Mouse (Mus musculus): Measurements from ENCODE around the gene Syt1. TPM values are rescaled to one million over a fixed set of nuclear protein-coding genes. Genes with fewer than 3 reads are reported as not detected.

The Syt1 gene
- polyA plus RNA-seq, 1 experiment from 2014 or later: 1.0 TPM

DNA sequence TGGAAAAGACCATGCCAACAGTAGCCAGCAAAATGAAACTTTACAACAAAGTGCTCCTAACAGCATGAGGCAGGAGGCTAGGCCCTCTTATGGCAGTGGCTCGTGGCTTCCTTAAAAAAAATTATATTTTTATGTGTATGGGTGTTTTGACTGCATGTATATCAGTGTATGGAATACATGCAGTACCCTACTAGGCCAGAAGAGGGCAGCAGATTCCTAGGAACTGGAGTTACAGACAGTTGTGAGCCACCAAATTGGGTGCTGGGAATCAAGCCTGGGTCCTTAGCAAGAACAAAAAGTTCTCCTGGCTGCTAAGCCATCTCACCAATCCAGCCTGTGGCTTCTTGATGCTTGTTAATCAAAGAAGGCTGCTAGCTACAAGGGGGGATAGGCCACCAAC, 413.4 kb downstream of the Syt1 start:
- H3K27me3 ChIP-seq (ENCODE audit: control insufficient read depth, insufficient read depth, low read length): no peaks in the 10 kb centered on the region
- H3K4me1 ChIP-seq (ENCODE audit: control insufficient read depth, insufficient read depth, low read length): 0 out of 2 replicates have a peak, but pooled peaks cover 4% of the 10 kb centered on the region
- WGBS: 79% methylated on average over 1 of the region's 1 CpGs
- no peak overlapping the region for H3K4me2 ChIP-seq (replicated peaks; ENCODE audit: low read depth, low read length)
- ATAC-seq (ENCODE audit: low FRiP score, low TSS enrichment): no peak
- H3K27ac ChIP-seq (ENCODE audit: low read depth, low read length): no peak overlapping the region
- no peak overlapping the region for H3K4me3 ChIP-seq (ENCODE audit: low read length)
- H3K36me3 ChIP-seq (ENCODE audit: control insufficient read depth, insufficient read depth, low read length): no peaks in the 10 kb centered on the region
- H3K9me3 ChIP-seq (ENCODE audit: control insufficient read depth, low read length): peaks cover 10% of the 10 kb centered on the region
- no peak overlapping the region for H3K9ac ChIP-seq (ENCODE audit: low read depth, low read length)

DNA sequence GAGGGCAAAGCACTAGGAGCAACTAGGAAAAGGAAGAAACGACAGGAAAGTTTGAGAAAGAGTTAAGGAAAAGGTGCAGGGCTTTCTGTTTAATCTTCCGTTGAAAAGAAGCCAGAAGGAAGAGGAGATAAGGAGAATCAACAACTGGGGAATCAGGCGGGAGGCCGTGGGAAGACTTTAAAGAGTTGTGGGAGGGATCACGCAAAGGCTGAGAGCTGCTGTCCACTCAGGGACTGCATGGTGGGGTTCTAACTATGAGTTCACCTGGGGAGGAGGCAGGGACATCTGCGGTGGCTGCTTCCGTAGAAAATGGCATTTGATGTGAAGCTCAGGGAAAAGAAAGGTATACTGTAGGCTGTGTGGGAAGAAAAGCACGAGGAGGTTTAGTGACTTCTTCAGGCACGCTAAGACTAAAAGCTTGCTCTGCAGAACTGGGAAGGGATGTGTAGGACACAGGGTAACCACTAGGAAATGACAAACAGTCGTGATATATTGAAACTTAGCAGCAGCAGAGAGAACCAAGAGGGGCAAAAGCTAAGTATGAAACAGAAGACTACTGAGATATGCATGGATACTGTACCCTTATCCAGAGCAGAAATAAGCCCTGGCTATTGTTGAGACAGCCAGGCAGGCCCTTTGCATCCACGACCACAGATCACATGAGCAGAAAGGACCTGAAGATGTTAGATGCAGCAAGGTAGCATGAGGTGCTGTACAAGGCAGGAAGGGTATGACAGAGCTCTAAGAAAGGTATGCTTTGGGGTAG, 414.4 kb downstream of the Syt1 start:
- Histone ChIP-seq H3K4me3 (ENCODE audit: low read length) (no peak overlapping the region), H3K4me1 (ENCODE audit: control insufficient read depth, insufficient read depth, low read length) (0 out of 2 replicates have a peak, but pooled peaks cover 4% of the 10 kb centered on the region), H3K9me3 (ENCODE audit: control insufficient read depth, low read length) (peaks cover 10% of the 10 kb centered on the region), H3K27me3 (ENCODE audit: control insufficient read depth, insufficient read depth, low read length) (no peaks in the 10 kb centered on the region), H3K9ac (ENCODE audit: low read depth, low read length) (no peak overlapping the region), H3K27ac (ENCODE audit: low read depth, low read length) (no peak overlapping the region), H3K4me2 (replicated peaks; ENCODE audit: low read depth, low read length) (no peak overlapping the region), H3K36me3 (ENCODE audit: control insufficient read depth, insufficient read depth, low read length) (no peaks in the 10 kb centered on the region)
- ATAC-seq (ENCODE audit: low FRiP score, low TSS enrichment): no peak
- WGBS: 60% methylated on average over 11 of the region's 11 CpGs

DNA sequence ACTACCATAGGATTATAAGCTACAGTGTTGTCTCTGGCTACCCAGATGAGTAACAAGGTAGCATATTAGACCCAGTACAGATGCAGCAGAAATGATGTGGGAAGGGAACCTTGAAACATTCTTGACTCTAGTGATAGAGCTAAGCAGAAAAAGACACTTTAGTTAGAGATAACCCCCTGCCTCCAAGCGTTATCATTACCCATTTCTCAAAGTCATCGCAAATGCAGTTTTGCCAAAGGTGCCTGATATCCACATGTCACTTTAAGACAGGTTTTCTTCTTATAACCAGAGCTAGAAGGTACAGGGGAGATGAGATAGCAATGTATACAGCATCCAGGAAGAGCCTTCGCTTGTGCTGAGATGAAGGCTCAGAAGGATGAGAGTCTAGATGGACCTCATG, 421.4 kb downstream of the Syt1 start:
- 92% methylated on average over 3 of the region's 3 CpGs for WGBS
- H3K4me3 ChIP-seq (ENCODE audit: low read length): no peak overlapping the region
- H3K4me2 ChIP-seq (replicated peaks; ENCODE audit: low read depth, low read length): no peak overlapping the region
- no peak overlapping the region for H3K9ac ChIP-seq (ENCODE audit: low read depth, low read length)
- H3K4me1 ChIP-seq (ENCODE audit: control insufficient read depth, insufficient read depth, low read length): no peaks in the 10 kb centered on the region
- H3K36me3 ChIP-seq (ENCODE audit: control insufficient read depth, insufficient read depth, low read length): no peaks in the 10 kb centered on the region
- no peak overlapping the region for H3K27ac ChIP-seq (ENCODE audit: low read depth, low read length)
- H3K9me3 ChIP-seq (ENCODE audit: control insufficient read depth, low read length): no peaks in the 10 kb centered on the region
- ATAC-seq (ENCODE audit: low FRiP score, low TSS enrichment): no peak
- no peaks in the 10 kb centered on the region for H3K27me3 ChIP-seq (ENCODE audit: control insufficient read depth, insufficient read depth, low read length)

DNA sequence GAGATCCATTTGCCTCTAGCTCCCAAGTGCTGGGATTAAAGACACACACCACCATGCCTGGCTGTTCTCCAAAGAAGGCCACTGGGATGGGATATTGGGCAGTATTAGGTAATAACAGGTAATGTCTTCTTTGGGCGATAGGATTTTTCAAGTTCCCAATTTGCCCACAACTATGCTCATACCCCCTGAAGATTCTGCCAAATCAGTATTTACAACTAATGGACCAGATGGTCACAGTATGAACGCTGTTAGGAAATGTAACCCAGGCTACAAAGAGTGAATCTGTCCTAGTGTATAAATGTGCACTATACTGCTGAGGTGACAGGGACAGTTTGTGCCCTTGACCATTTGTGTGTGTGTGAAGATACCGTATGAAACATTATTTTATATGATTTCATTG, 421.9 kb downstream of the Syt1 start:
- Histone ChIP-seq H3K4me3 (ENCODE audit: low read length) (no peak overlapping the region), H3K9me3 (ENCODE audit: control insufficient read depth, low read length) (no peaks in the 10 kb centered on the region), H3K27ac (ENCODE audit: low read depth, low read length) (no peak overlapping the region), H3K36me3 (ENCODE audit: control insufficient read depth, insufficient read depth, low read length) (no peaks in the 10 kb centered on the region), H3K27me3 (ENCODE audit: control insufficient read depth, insufficient read depth, low read length) (no peaks in the 10 kb centered on the region), H3K9ac (ENCODE audit: low read depth, low read length) (no peak overlapping the region), H3K4me1 (ENCODE audit: control insufficient read depth, insufficient read depth, low read length) (no peaks in the 10 kb centered on the region), H3K4me2 (replicated peaks; ENCODE audit: low read depth, low read length) (no peak overlapping the region)
- 94% methylated on average over 3 of the region's 3 CpGs for WGBS
- ATAC-seq (ENCODE audit: low FRiP score, low TSS enrichment): no peak

DNA sequence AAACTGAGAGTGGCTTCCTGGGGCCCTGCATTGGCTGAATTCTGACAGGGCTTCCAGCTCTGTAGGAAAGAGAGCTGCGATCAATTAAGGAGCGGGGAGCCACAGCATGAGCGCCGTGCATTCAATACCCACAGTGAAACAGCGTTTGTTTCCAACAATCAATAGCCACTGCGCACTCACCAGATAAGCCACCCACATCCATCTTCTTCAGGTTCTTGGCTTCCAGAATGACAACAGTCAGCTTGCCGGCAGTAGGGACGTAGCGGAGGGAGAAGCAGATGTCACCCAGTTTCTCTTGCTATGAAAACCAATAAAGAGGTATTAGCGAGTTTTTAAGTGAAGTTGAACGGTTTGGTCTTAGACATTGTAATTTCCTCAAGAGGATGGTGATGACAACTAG, 427.1 kb downstream of the Syt1 start:
- Histone ChIP-seq H3K9me3 (ENCODE audit: control insufficient read depth, low read length) (no peaks in the 10 kb centered on the region), H3K9ac (ENCODE audit: low read depth, low read length) (no peak overlapping the region), H3K27ac (ENCODE audit: low read depth, low read length) (no peak overlapping the region), H3K4me3 (ENCODE audit: low read length) (no peak overlapping the region), H3K27me3 (ENCODE audit: control insufficient read depth, insufficient read depth, low read length) (no peaks in the 10 kb centered on the region), H3K4me2 (replicated peaks; ENCODE audit: low read depth, low read length) (no peak overlapping the region), H3K4me1 (ENCODE audit: control insufficient read depth, insufficient read depth, low read length) (no peaks in the 10 kb centered on the region), H3K36me3 (ENCODE audit: control insufficient read depth, insufficient read depth, low read length) (no peaks in the 10 kb centered on the region)
- WGBS: 81% methylated on average over 11 of the region's 11 CpGs
- no peak for ATAC-seq (ENCODE audit: low FRiP score, low TSS enrichment)

DNA sequence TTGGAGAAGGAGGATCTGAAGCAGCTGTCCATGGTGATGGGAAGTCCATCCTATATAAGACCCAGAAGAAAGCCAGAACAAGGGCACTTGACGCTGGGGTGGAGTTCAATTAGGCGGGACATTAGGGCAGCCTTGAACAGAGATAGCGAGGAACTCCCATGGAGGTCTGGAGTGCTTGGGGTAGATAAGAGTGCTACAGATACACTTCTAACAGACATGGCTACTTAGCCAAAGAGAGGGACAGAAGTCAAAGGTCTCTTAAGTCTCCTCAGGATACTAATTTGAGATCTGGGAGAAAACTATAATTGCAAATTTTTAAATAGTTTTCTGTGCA, 428.4 kb downstream of the Syt1 start:
- 88% methylated on average over 3 of the region's 3 CpGs for WGBS
- Histone ChIP-seq H3K4me3 (ENCODE audit: low read length) (no peak overlapping the region), H3K9ac (ENCODE audit: low read depth, low read length) (no peak overlapping the region), H3K27ac (ENCODE audit: low read depth, low read length) (no peak overlapping the region), H3K4me1 (ENCODE audit: control insufficient read depth, insufficient read depth, low read length) (no peaks in the 10 kb centered on the region), H3K9me3 (ENCODE audit: control insufficient read depth, low read length) (no peaks in the 10 kb centered on the region), H3K4me2 (replicated peaks; ENCODE audit: low read depth, low read length) (no peak overlapping the region), H3K36me3 (ENCODE audit: control insufficient read depth, insufficient read depth, low read length) (no peaks in the 10 kb centered on the region), H3K27me3 (ENCODE audit: control insufficient read depth, insufficient read depth, low read length) (no peaks in the 10 kb centered on the region)
- ATAC-seq (ENCODE audit: low FRiP score, low TSS enrichment): peak; percentile 46; the same call in 1 of the 2 replicates

DNA sequence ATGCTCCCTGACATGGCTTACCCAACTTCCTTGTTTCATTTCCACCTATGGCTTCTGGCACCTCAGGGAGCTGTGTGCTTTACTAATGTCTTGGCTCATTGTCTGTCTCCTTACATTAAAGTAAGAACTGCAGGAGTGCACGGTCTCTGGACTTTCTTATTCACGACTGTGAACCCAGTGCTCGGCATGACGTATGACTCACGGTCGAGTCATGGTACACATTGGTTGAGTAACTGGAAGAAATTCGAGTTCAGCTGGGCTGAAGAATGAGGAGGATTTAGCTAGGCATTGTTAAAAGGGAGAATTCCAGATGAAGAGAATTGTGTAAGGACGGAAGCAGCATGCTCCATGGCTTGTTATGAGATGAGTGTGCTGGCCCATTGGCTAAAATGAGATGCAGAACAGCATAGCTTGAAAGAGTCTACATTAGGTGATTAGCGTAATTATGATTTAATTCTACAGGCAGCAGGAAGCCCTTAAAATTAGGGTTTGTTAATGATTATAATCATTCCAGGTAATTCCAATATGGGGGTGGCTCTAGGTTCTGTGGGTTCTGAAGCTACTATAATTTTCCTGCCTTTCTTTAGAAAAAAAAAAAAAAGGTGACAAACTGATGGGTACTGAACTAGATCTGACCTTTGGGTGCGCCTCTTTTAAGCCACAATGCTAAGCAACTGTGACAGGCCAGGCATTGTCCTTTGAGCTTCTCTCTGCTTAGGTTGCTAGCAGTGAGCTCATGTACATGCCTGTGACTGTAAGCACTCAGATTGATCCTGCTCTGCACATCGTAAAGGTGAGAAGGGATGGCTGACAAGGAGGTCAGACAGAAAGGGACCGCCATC, 429.0 kb downstream of the Syt1 start:
- no peaks in the 10 kb centered on the region for H3K36me3 ChIP-seq (ENCODE audit: control insufficient read depth, insufficient read depth, low read length)
- H3K9ac ChIP-seq (ENCODE audit: low read depth, low read length): no peak overlapping the region
- no peak overlapping the region for H3K4me2 ChIP-seq (replicated peaks; ENCODE audit: low read depth, low read length)
- 77% methylated on average over 12 of the region's 12 CpGs for WGBS
- no peak overlapping the region for H3K4me3 ChIP-seq (ENCODE audit: low read length)
- no peak overlapping the region for H3K27ac ChIP-seq (ENCODE audit: low read depth, low read length)
- no peaks in the 10 kb centered on the region for H3K9me3 ChIP-seq (ENCODE audit: control insufficient read depth, low read length)
- ATAC-seq (ENCODE audit: low FRiP score, low TSS enrichment): no peak
- no peaks in the 10 kb centered on the region for H3K4me1 ChIP-seq (ENCODE audit: control insufficient read depth, insufficient read depth, low read length)
- H3K27me3 ChIP-seq (ENCODE audit: control insufficient read depth, insufficient read depth, low read length): no peaks in the 10 kb centered on the region

DNA sequence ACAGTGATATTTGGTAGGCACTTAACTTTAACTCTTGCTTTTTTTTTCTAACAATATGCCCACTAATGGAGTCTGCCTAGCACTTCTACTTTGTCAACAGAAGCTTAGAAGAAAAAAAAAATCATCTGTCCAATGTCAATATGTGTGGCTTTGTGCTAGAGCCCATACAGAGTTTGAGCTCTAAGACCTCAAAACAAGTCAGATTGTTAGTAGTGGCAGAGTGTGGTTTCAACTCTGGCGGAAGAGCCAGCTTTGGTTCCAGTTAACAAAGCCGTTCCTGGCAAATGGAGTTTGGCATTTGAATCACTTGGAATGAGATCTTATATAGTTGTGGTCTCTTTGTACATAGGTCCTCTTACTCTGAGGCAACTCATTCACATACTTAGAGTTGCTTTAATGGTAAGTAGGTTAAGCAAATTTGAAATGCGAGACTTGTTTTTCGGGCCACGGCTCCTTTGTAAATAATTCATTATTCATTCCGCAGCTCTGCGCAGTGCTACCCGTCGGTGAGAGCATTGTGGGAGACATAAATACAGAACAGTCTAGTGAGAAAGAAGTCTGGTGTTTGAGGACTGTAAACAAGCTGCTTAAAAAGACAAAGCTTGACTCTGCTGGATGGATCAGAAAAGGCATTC, 429.9 kb downstream of the Syt1 start:
- H3K9me3 ChIP-seq (ENCODE audit: control insufficient read depth, low read length): no peaks in the 10 kb centered on the region
- H3K27ac ChIP-seq (ENCODE audit: low read depth, low read length): no peak overlapping the region
- H3K27me3 ChIP-seq (ENCODE audit: control insufficient read depth, insufficient read depth, low read length): no peaks in the 10 kb centered on the region
- no peak for ATAC-seq (ENCODE audit: low FRiP score, low TSS enrichment)
- H3K4me2 ChIP-seq (replicated peaks; ENCODE audit: low read depth, low read length): no peak overlapping the region
- 77% methylated on average over 9 of the region's 9 CpGs for WGBS
- no peaks in the 10 kb centered on the region for H3K36me3 ChIP-seq (ENCODE audit: control insufficient read depth, insufficient read depth, low read length)
- no peak overlapping the region for H3K4me3 ChIP-seq (ENCODE audit: low read length)
- H3K4me1 ChIP-seq (ENCODE audit: control insufficient read depth, insufficient read depth, low read length): no peaks in the 10 kb centered on the region
- no peak overlapping the region for H3K9ac ChIP-seq (ENCODE audit: low read depth, low read length)

DNA sequence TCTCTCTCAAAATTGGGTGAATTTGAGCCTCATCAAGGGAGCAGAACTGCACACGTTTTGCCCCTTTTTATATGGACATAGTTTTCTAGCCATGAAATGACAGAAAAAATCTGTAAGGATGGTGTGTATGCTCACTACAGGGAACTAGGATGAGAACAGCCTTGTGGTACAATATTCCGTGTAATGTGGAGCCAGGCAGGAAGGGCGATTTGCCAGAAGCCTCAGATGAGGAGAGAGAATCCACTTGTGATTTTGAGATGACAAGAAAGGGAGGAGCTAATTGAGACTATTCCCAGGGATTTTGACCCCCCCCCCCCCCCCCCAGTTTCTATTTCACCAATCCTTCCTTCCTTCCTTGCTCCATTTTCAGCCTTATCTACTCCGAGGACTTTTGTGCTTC, 431.4 kb downstream of the Syt1 start:
- ATAC-seq (ENCODE audit: low FRiP score, low TSS enrichment): no peak
- WGBS: 88% methylated on average over 4 of the region's 4 CpGs
- Histone ChIP-seq H3K27me3 (ENCODE audit: control insufficient read depth, insufficient read depth, low read length) (no peaks in the 10 kb centered on the region), H3K27ac (ENCODE audit: low read depth, low read length) (no peak overlapping the region), H3K9ac (ENCODE audit: low read depth, low read length) (no peak overlapping the region), H3K4me3 (ENCODE audit: low read length) (no peak overlapping the region), H3K4me2 (replicated peaks; ENCODE audit: low read depth, low read length) (no peak overlapping the region), H3K9me3 (ENCODE audit: control insufficient read depth, low read length) (no peaks in the 10 kb centered on the region), H3K4me1 (ENCODE audit: control insufficient read depth, insufficient read depth, low read length) (no peaks in the 10 kb centered on the region), H3K36me3 (ENCODE audit: control insufficient read depth, insufficient read depth, low read length) (no peaks in the 10 kb centered on the region)
